Mouse (Mus musculus): ENCODE results near the gene Pdzph1.

Gene Pdzph1

GRCm38 (mm10) chr17:58923316-58923866, 67.8 kb downstream of the Pdzph1 start:
- no peak for DNase-seq (ENCODE audit: low read depth, low spot score)

- DNase-seq (ENCODE audit: low read depth, low spot score), result no peak
Observed at GRCm38 (mm10) chr17:58922821-58923220, 68.4 kb downstream of the Pdzph1 start.

- DNase-seq (ENCODE audit: low read depth, low spot score), result no peak
Observed at GRCm38 (mm10) chr17:58919927-58920326, 71.2 kb downstream of the Pdzph1 start.

- DNase-seq (ENCODE audit: low read depth, low spot score), result peak; percentile 33
Observed at GRCm38 (mm10) chr17:58919061-58919460, 72.1 kb downstream of the Pdzph1 start.

GRCm38 (mm10) chr17:58918539-58918938, 72.6 kb downstream of the Pdzph1 start:
- DNase-seq (ENCODE audit: low read depth, low spot score), result no peak

GRCm38 (mm10) chr17:58911564-58911963, 79.6 kb downstream of the Pdzph1 start:
- DNase-seq (ENCODE audit: low read depth, low spot score), result no peak

- peak; percentile 68 for DNase-seq (ENCODE audit: low read depth, low spot score)
Observed at GRCm38 (mm10) chr17:58909061-58909661, 82.0 kb downstream of the Pdzph1 start.

GRCm38 (mm10) chr17:58906001-58906400, 85.2 kb downstream of the Pdzph1 start:
- no peak for DNase-seq (ENCODE audit: low read depth, low spot score)

GRCm38 (mm10) chr17:58891488-58892210, 99.5 kb downstream of the Pdzph1 start:
- no peak for DNase-seq (ENCODE audit: low read depth, low spot score)

GRCm38 (mm10) chr17:58889905-58890645, 101.1 kb downstream of the Pdzph1 start:
- DNase-seq (ENCODE audit: low read depth, low spot score), result no peak

- DNase-seq (ENCODE audit: low read depth, low spot score), result no peak
Observed at GRCm38 (mm10) chr17:58884393-58884792, 106.8 kb downstream of the Pdzph1 start.

- no peak for DNase-seq (ENCODE audit: low read depth, low spot score)
Observed at GRCm38 (mm10) chr17:58873356-58873755, 117.8 kb downstream of the Pdzph1 start.

GRCm38 (mm10) chr17:58870795-58871194, 120.4 kb downstream of the Pdzph1 start:
- no peak for DNase-seq (ENCODE audit: low read depth, low spot score)

Measured in forelimb bud, embryonic 11.5 days (tissue).